Comparison of ENCODE assay signal across 1 mouse cellular context in the genomic region with DNA sequence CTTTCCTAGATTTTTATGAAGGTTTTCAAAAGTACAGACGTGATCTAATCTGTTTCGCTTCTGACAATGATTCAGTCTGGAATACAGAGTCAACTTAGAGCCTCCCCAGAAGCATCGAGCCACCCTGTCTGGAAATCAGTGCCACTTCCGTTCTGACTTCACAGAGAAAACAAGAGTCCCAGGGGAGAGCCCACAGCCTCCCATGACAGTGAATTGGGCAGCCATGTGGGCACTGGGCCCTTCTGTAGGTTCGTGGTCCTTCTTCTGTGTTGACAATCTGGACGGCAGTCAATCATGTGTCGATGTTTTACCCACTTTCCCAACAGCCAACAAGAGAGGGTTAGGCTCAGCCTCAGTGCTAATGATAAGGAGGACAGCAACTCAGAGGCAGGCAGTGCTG.
TF ChIP-seq lines count a peak whose summit lies in the region.

No protein-coding gene starts in this region.

TF ChIP-seq in CH12.LX, 34 proteins besides CTCF, POLR2A, EP300 and RAD21 (continued from another document):
- TF ChIP-seq HCFC1 (IDR thresholded peaks at IDR 0.05; ENCODE audit: low read depth, low read length) (no peak), MEF2A (IDR thresholded peaks at IDR 0.05; ENCODE audit: borderline replicate concordance, low read depth, low read length) (peak; percentile 56; the same call in 1 of the 2 replicates), USF2 (conservative IDR thresholded peaks at IDR 0.05; ENCODE audit: low read depth, low read length) (no peak), KAT2A (IDR thresholded peaks at IDR 0.05; ENCODE audit: insufficient replicate concordance, low read length) (0 out of 2 replicates have a peak, but pooled peaks have one; percentile 36)
TF ChIP-seq in CH12.LX: peak in this region for 7.
